Mouse (Mus musculus) kidney, adult 9 months (tissue): ENCODE measurements around the gene Npvf.

Experiments
- DNase-seq: peaks from one replicate; pipeline ENCODE4 v3.0.0; 2022

The Npvf gene

GRCm38 (mm10) chr6:50654356-50654755, at the start of gene Npvf:
TSS of gene Npvf (minus strand) at chr6:50654439.
- DNase-seq = no peak

GRCm38 (mm10) chr6:50689121-50689815, 35.0 kb upstream of the Npvf start:
- DNase-seq = no peak

- DNase-seq = no peak
Measured at GRCm38 (mm10) chr6:50684646-50685415, 30.6 kb upstream of the Npvf start.

GRCm38 (mm10) chr6:50681491-50681890, 27.3 kb upstream of the Npvf start:
- DNase-seq = no peak

GRCm38 (mm10) chr6:50680224-50681215, 26.3 kb upstream of the Npvf start:
- DNase-seq = no peak

GRCm38 (mm10) chr6:50679486-50679828, 25.2 kb upstream of the Npvf start:
- DNase-seq = no peak

GRCm38 (mm10) chr6:50678826-50679485, 24.7 kb upstream of the Npvf start:
- DNase-seq = peak; percentile 71

GRCm38 (mm10) chr6:50671191-50671590, 17.0 kb upstream of the Npvf start:
- DNase-seq = no peak

GRCm38 (mm10) chr6:50666937-50667336, 12.7 kb upstream of the Npvf start:
- DNase-seq = no peak

- no peak for DNase-seq
Measured at GRCm38 (mm10) chr6:50665020-50665419, 10.8 kb upstream of the Npvf start.

GRCm38 (mm10) chr6:50664193-50664592, 10.0 kb upstream of the Npvf start:
- DNase-seq = no peak

GRCm38 (mm10) chr6:50662925-50663583, 8.8 kb upstream of the Npvf start:
- no peak for DNase-seq

- DNase-seq = no peak
Measured at GRCm38 (mm10) chr6:50661729-50662128, 7.5 kb upstream of the Npvf start.

GRCm38 (mm10) chr6:50658466-50658865, 4.2 kb upstream of the Npvf start:
- DNase-seq = no peak

GRCm38 (mm10) chr6:50658018-50658417, 3.8 kb upstream of the Npvf start:
- DNase-seq = no peak

GRCm38 (mm10) chr6:50656426-50656825, 2.2 kb upstream of the Npvf start:
- DNase-seq = no peak

- DNase-seq = no peak
Measured at GRCm38 (mm10) chr6:50655925-50656324, 1.7 kb upstream of the Npvf start.

GRCm38 (mm10) chr6:50647656-50648055, 6.6 kb downstream of the Npvf start:
- peak; percentile 95 for DNase-seq

- no peak for DNase-seq
Measured at GRCm38 (mm10) chr6:50646659-50647058, 7.6 kb downstream of the Npvf start.

GRCm38 (mm10) chr6:50644701-50645100, 9.5 kb downstream of the Npvf start:
- DNase-seq = no peak

GRCm38 (mm10) chr6:50641898-50642297, 12.3 kb downstream of the Npvf start:
- DNase-seq = no peak

GRCm38 (mm10) chr6:50640377-50640776, 13.9 kb downstream of the Npvf start:
- peak; percentile 37 for DNase-seq
